Mouse (Mus musculus) layer of hippocampus, adult 2 months (tissue): ENCODE measurements around the gene Scarb1. TPM values are rescaled to one million over a fixed set of nuclear protein-coding genes. Genes with fewer than 3 reads are reported as not detected.

Experiments
- DNase-seq, 2 experiments: peaks; one replicate each; pipeline ENCODE4 v3.0.0; 2022; ENCODE audit warnings: low spot score in 2 of 2
- H3K27ac ChIP-seq: fragments of 200-600 bp; 2 replicates; pipeline ENCODE4 v1.8.1; 2022
- H3K4me3 ChIP-seq: fragments of 200-600 bp; 2 replicates; pipeline ENCODE4 v1.8.1; 2022; ENCODE audit warnings: mild to moderate bottlenecking
- CTCF ChIP-seq: fragments of 200-600 bp; conservative IDR thresholded peaks from 2 replicates; pipeline ENCODE4 v1.8.1; 2022; ENCODE audit warnings: antibody characterized with exemption, mild to moderate bottlenecking, moderate library complexity
- total RNA-seq, 2 experiments: library from RNA; stranded (reverse); gene quantifications; 2 replicates each; pipeline ENCODE4 v1.2.3; 2021

Scarb1 gene
- total RNA-seq, 2 experiments from 2014 or later, result 34.5 to 35.1 TPM

GRCm38 (mm10) chr5:125305229-125306081 lies 35.4 kb downstream of the Scarb1 start:
- H3K4me3 ChIP-seq, result no peak overlapping the region
- DNase-seq, result no peak
- no peak overlapping the region for H3K27ac ChIP-seq
- no peak for TF ChIP-seq CTCF

DNA sequence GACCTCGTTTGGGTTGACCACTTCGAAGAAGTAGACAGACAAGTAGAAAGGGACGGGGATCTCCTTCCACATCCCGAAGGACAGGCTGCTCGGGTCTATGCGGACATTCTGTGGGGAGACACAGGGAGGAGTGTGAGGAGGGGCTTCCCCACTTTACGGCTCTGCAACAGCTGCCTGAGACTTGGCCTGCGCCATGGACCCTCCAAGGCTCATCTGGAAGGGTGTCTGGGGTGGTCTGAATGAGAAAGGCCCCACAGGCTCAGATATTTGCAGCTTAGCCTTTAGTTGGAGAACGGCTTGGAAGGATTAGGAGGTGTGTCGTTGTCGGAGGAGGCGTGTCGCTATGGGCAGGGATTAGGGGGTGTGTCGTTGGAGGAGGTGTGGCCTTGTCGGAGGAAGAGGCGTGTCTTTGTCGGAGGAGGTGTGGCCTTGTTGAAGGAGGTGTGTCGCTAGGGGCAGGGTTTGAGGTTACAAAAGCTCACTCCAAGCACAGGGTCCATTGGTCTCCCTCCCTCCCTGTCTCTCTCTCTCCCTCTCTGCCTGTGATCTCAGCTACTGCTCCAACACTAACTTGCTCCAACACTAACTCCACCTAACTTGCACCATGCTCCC lies 36.5 kb downstream of the Scarb1 start:
- DNase-seq, result no peak
- no peak for TF ChIP-seq CTCF
- no peak overlapping the region for H3K27ac ChIP-seq
- H3K4me3 ChIP-seq, result no peak overlapping the region

DNA sequence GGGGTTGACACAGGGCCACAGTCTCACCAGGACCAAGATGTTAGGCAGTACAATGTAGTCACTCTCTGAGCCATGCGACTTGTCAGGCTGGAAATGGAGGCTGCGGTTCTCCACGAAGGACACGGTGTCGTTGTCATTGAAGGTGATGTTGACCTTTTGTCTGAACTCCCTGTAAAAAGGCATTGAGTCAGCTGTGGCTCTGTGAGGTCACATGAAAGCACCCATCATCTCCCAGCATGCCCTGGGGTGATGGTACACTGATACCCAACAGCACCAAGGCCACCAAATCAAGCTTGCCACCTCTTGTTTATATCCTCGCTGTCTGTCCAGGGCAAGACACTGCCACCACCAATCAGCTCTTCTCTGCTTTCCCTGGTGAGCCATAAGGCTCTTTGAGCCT lies 37.8 kb downstream of the Scarb1 start:
- no peak for TF ChIP-seq CTCF
- no peak overlapping the region for H3K4me3 ChIP-seq
- H3K27ac ChIP-seq, result no peak overlapping the region
- no peak for DNase-seq

- TF ChIP-seq CTCF, result no peak
- Histone ChIP-seq H3K4me3 (no peak overlapping the region), H3K27ac (no peak overlapping the region)
- DNase-seq, result no peak
Measured at GRCm38 (mm10) chr5:125298234-125298633, 42.7 kb downstream of the Scarb1 start.

DNA sequence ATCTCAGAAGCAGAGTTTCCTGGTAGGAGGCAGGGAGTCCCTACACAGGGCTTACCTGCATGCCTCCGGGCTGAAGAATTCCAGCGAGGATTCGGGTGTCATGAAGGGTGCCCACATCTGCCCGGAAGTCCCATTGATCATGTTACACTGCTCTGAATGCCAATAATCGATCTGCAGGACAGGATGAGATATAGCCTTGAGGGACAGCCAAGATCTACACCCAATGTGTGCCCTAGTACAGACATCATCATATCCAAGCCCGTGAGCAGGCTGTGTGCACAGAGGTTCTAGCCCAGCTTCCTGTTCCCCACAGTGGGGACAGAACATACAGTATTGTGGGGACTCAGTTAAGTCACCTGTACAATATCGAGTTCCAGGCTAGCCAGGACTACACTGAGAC lies 43.7 kb downstream of the Scarb1 start:
- TF ChIP-seq CTCF, result no peak
- DNase-seq, result no peak
- Histone ChIP-seq H3K4me3 (no peak overlapping the region), H3K27ac (no peak overlapping the region)

- no peak for DNase-seq
- no peak for TF ChIP-seq CTCF
- Histone ChIP-seq H3K27ac (no peak overlapping the region), H3K4me3 (no peak overlapping the region)
Measured at GRCm38 (mm10) chr5:125292951-125293350, 47.9 kb downstream of the Scarb1 start.

GRCm38 (mm10) chr5:125291895-125292294 lies 49.0 kb downstream of the Scarb1 start:
- no peak for DNase-seq
- TF ChIP-seq CTCF, result no peak
- Histone ChIP-seq H3K4me3 (no peak overlapping the region), H3K27ac (no peak overlapping the region)

DNA sequence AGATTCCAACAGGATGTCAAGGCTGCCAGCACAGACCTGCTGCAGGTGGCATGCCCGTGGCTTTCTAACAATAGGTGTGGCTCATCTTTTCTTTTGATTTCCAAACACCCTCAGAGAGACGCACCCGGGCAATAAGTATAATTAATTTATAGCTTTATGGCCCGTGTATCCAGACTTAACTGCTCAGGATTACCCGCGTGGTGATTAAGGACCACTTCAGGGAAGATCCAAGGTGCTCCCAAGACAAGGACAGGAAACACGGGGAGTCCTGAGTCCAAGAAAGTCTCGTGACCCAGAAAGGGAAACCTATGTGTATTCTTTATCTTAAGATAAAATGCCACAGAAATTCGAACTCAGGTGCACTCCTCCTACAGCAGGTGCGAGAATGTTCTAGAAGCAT lies 49.5 kb downstream of the Scarb1 start:
- Histone ChIP-seq H3K4me3 (no peak overlapping the region), H3K27ac (no peak overlapping the region)
- no peak for DNase-seq
- no peak for TF ChIP-seq CTCF

DNA sequence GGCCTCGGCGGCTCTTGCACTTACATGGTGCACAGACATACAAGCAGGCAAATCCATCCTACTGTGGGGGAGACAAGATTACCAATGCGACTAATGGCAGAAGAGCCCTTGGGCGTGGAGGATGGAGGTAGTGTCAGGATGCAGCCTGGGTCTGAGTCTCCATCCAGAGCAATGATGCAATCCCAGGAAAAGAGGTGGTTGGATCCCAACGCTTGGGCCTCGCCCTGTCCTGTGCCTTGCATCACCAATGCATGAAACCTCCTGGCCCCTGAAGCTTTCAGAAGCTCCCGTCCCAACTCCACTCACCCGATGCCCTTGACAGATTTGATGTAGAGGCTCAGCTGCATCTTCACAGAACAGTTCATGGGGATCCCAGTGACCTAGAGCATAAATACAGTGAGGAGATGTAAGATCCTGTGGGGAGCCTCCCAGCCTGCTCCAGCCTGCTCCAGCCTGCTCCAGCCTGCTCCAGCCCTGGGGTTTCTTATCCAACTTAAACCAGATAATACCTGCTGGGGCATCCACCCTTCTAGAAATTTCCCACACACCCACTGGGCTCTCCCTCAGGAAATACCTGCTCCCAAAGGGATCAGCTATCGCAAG lies 53.7 kb downstream of the Scarb1 start:
- Histone ChIP-seq H3K4me3 (no peak overlapping the region), H3K27ac (no peak overlapping the region)
- TF ChIP-seq CTCF, result no peak
- no peak for DNase-seq

DNA sequence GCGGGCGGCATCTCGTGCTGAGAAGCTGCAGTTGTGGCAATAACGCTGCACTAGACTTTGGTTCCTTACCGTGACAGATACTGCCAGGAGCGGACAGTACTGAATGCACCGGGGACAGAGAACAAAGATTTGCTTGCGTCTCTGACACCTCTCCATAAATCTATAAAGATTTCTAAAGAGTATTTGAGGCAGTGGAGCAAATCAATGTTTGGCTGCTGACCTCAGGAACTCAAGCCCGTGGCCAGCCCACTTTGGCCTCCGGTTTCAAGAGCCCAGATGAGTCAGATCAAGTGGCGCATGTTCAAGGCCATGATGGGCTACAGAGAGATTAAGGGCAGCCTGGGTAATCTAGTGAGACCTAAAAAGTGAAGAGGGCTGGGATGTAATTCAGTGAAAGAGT lies 54.8 kb downstream of the Scarb1 start:
- TF ChIP-seq CTCF, result no peak
- H3K4me3 ChIP-seq, result no peak overlapping the region
- DNase-seq, result no peak
- H3K27ac ChIP-seq, result no peak overlapping the region

GRCm38 (mm10) chr5:125283748-125284640 lies 56.9 kb downstream of the Scarb1 start:
- DNase-seq, result peak; percentile 53 to 66
- Histone ChIP-seq H3K4me3 (peak overlapping the region; percentile 51), H3K27ac (peak overlapping the region; percentile 73)
- TF ChIP-seq CTCF, result no peak

DNA sequence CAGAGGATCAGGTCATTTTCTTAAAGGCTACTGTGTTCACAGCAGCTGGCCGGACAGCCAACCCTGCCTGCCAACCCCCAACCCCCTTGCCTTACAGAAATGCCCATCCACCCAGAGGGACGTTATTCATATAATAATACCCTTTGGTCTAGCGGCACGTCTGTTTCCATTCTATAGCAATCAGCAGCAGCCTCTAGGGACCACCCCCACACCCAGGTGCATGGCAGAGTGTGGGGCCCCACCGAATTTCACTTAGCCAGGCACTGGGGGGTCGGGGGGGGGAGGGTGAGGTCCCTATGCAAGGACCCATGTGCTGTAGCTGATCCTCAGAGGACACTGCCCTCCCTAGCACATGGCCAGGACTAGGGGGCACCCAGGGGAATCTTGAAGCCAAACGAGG lies 61.7 kb downstream of the Scarb1 start:
- TF ChIP-seq CTCF, result no peak
- H3K27ac ChIP-seq, result no peak overlapping the region
- no peak overlapping the region for H3K4me3 ChIP-seq
- no peak for DNase-seq

DNA sequence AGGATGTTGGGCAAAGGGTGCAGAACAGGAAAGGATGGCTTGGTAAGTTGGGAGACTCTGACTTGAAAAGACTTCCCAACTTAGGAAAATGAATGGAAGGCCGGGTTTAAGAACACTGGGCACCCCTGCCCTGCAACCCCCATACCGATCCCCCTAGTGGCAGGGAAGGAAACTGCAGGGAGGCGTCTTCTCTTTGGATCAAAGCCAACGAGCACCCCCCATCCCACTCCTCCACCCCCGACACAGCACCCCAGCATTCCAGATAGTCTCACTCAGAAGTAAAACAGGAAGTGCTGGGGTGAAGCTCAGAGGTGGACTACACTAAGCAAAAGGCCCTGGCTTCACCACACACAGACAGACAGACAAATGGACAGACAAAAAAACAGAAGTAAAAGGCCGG lies 62.6 kb downstream of the Scarb1 start:
- no peak overlapping the region for H3K4me3 ChIP-seq
- TF ChIP-seq CTCF, result peak; percentile 76
- H3K27ac ChIP-seq, result no peak overlapping the region
- no peak for DNase-seq
